Mouse (Mus musculus): Measurements from ENCODE around the gene Klhl3.

The Klhl3 gene

DNA sequence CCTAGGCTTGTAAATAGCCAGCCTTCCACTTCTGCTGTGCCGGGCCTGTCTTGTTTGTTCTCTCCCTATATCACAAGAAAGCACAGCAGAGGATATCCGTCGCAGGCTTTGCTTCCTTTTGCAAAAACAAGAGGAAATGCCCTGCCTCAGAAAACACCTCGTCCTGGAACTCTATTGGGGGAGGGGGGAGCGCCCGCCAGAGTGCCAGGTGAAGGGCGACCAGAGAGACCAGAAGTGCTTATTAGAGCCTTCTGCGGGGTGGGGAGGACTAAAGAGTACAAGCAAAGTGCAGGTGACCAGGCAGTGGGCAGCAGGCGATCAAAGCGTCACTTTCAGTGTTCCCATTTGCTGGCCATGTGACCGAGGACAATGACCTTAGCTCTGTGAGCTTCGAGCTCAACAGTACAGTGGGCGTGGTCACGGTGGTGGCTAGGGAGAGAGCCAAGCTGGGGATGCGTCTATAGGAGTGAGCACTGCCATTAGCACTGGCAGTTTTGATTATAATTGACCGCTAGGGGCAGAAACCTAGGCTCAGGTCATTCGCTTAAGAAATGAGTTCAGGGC lies 45.8 kb downstream of the Klhl3 start:
- no peak for DNase-seq (ENCODE audit: extremely low read depth, low read depth)

GRCm38 (mm10) chr13:58066496-58067389 lies 46.6 kb downstream of the Klhl3 start:
- no peak for DNase-seq (ENCODE audit: extremely low read depth, low read depth)

GRCm38 (mm10) chr13:58066081-58066495 lies 47.3 kb downstream of the Klhl3 start:
- no peak for DNase-seq (ENCODE audit: extremely low read depth, low read depth)

DNA sequence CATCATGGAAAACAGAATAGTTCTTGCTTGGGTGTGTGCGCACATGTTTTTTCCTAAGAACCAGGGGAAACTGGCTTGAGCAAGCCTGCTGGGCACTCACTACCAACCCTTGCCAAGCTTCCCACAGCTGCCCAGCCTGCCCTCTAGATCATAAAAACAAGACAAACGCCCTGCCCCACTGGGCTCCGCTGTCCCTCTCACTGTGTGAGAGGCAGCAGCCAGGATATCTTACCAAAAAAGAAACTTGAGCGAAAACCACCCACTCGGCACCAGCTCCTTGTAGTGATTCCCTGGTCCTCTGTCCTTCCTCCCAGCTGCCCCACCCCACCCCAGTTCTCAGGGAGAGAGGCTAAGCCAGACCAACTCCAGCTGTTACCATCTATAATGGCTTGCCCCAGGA lies 48.1 kb downstream of the Klhl3 start:
- DNase-seq (ENCODE audit: extremely low read depth, low read depth), result no peak

- no peak for DNase-seq (ENCODE audit: extremely low read depth, low read depth)
Observed at GRCm38 (mm10) chr13:58057953-58058870, 55.2 kb downstream of the Klhl3 start.

DNA sequence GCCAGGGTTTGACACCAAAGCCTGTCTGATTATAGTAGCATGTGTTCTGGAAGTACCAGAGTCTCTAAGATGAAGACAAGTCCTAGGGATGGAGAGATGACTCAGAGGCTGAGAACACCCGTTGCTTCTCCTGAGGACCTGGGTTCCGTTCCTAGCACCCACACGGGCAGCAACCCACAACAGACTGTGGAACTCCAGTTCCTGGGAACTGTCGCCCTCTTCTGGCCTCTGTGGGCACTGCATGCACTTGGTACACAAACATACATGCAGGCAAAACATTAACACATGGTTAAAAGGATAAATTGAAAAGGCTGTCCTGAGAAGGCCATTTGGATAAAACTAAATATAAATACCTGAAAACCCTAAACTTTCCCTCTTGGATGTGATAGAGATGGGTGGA lies 56.8 kb downstream of the Klhl3 start:
- DNase-seq (ENCODE audit: extremely low read depth, low read depth), result no peak

DNA sequence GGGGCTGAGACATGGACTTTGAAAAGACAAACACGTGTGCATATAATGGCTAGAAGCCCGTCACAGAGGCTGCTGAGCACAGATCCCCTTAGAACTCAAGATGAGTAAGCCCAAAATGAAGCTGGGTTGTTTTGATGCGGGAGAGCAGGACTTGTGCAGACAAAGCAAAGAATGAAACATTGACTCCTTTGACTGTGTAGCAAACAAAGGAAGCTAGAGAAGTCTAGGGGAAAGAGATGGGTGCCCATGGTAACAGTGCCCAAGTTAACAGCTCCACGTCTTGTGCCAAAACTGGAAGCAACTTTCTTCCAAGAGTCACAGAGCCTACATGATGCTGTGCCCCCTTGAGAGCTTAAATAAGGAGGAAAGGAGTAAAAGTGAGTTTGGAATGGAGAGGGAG lies 59.8 kb downstream of the Klhl3 start:
- no peak for DNase-seq (ENCODE audit: extremely low read depth, low read depth)

- DNase-seq (ENCODE audit: extremely low read depth, low read depth), result no peak
Observed at GRCm38 (mm10) chr13:58051654-58052053, 61.7 kb downstream of the Klhl3 start.

DNA sequence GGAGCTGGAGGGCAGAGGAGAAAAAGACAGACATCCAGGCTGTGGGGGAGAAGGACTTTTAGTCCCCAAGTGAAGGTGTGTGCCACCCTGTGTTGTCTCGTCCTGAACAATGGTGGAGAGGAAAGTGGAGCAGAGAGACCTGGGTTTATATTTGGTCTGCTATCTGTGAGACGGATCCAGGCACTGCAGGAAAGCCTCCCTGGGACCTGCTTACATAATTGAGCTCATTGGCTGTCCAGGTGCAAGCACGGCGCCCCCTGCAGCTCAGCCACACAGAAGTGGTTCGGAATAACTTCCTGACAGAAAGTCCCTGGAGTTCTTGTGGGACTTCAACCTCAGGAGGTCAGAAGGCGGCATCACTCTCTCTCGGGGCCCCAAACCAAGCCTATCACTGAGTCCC lies 62.1 kb downstream of the Klhl3 start:
- DNase-seq (ENCODE audit: extremely low read depth, low read depth), result no peak

DNA sequence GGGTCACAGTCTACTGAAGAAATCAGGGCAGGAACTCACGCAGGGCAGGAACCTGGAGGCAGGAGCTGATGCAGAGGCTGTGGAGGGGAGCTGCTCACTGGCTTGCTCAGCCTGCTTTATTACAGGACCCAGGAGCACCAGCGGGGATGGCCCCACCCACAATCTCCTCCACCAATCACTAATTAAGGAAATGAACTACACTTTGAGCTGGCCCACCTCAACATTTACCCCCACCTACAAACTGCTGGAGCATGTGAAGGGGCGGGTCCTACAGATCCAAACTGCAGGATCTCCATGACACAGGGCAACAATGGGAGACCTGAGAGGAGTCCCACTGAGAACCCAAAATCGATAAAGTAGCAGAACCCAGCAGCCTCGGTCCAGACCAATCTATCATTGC lies 64.3 kb downstream of the Klhl3 start:
- no peak for DNase-seq (ENCODE audit: extremely low read depth, low read depth)

DNA sequence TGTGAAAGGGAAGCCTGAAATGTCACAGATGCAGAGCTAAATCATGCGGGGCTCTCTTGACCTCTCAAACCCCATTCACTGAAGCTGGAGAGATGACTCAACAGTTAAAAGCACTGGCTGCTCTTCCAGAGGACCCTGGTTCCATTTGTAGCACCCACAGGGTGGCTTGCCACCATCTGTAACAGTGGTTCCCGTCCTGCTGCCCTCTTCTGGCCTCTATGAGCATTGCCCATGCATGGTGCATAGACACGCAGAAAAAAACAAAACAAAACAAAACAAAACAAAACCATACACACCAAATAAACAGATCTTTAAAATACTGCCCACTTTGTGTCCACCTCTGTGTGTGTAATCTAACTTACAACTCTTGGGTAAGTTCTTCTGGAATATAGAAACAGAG lies 65.3 kb downstream of the Klhl3 start:
- DNase-seq (ENCODE audit: extremely low read depth, low read depth), result no peak

DNA sequence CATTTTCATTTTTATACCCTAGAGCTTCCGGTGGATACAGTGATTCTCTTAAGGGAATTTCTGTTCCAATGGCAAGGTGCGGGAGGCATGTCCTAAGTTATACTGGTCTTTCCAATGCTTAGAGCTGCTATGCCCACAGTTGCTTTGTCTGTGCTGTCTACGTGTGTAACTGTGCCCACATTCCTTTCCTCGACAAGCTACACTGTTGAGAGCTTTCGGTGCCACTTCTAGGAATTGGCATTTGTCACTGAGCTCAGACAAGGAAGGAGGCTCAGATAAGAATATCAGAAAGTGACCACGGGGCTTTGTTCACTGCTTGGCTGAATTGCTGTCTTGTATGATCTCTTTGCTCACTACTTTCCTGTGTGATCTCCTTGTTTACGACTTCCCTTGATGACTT lies 67.2 kb downstream of the Klhl3 start:
- DNase-seq (ENCODE audit: extremely low read depth, low read depth), result no peak

DNA sequence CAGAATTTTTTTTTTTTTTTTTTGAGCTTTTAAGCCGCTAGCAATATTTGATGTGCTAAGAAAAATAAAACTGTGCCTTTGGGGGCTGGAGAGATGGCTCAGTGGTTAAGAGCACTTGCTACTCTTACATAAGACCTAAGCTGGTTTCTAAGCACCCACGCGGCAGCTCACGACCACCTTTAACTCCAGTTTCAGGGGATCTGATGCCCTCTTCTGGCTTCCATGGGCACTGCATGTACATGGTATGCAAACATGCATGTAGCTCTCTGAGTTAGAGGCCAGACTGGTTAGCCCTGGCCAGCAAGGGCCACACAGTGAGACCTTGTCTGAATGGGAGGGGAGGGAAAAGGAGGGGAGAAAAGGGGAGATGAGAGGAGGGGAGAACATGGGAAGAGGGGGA lies 68.1 kb downstream of the Klhl3 start:
- no peak for DNase-seq (ENCODE audit: extremely low read depth, low read depth)

- DNase-seq (ENCODE audit: extremely low read depth, low read depth), result no peak
Observed at GRCm38 (mm10) chr13:58043278-58043677, 70.1 kb downstream of the Klhl3 start.

GRCm38 (mm10) chr13:58040112-58040511 lies 73.3 kb downstream of the Klhl3 start:
- DNase-seq (ENCODE audit: extremely low read depth, low read depth), result no peak

GRCm38 (mm10) chr13:58037506-58037905 lies 75.9 kb downstream of the Klhl3 start:
- no peak for DNase-seq (ENCODE audit: extremely low read depth, low read depth)

DNA sequence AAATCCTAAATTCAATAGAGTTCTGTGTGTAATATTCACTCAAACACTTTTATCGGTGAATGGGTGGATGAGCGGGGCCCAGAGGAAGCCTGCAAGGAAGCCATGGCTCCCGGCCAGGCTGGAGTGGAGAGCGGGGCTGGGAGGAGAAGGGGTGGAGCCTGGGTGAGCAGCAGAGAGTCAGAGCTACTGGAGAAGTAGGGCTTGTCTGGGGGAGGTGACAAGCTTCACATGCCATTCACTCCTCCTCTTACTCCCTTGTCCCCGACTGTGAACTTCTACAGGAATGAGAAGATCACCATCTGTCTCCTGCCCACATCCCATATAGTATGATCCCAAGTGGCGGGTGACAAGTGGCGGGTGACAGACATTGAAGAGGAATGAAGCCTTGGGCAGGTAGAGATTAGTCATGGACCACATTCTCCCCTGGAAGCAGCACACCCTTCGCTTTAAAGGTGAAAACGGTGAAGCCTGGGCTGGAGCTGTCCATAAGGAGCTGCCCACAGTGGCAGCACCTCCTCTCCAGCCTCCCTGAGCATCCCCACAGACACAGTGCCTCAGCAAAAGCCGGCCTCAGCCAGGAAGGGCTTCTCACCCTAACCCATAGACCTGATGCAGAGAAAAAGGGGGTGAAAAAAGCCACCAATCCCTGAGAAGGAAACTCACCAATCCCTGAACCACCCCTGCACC lies 77.8 kb downstream of the Klhl3 start:
- no peak for DNase-seq (ENCODE audit: extremely low read depth, low read depth)

GRCm38 (mm10) chr13:58034985-58035384 lies 78.4 kb downstream of the Klhl3 start:
- DNase-seq (ENCODE audit: extremely low read depth, low read depth), result no peak

GRCm38 (mm10) chr13:58034507-58034906 lies 78.9 kb downstream of the Klhl3 start:
- no peak for DNase-seq (ENCODE audit: extremely low read depth, low read depth)

- DNase-seq (ENCODE audit: extremely low read depth, low read depth), result no peak
Observed at GRCm38 (mm10) chr13:58031755-58032154, 81.6 kb downstream of the Klhl3 start.

DNA sequence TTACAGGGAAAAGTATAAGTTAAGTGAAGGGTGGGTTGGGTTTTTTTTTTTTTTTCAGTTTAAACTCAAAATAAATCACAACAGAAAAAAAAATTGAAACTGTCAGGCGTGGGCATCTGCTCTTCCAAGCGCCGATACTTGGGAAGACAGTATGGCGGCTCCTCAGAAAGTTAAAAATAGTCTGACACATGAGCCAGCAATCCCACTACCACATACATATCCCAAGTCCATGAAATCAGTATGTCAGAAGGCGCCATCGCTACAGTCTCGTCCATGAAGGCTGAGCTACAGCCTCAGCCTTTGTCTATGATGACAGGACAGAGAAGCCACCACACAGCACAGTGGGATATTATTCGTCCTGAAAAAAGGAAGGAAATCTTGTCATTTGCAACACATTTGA lies 86.3 kb downstream of the Klhl3 start:
- DNase-seq (ENCODE audit: extremely low read depth, low read depth), result no peak

All from MEL-GATA-1-ER (cell line).